Mouse (Mus musculus) liver (tissue): ENCODE data around the gene Cdc42ep5.
"Not testable (repeated sequence)": the region's sequence is repeated elsewhere in the genome, so short reads cannot be mapped to it uniquely, and the experiment has no call there.

ENCODE experiments used
- DNase-seq: peaks from one replicate; pipeline ENCODE4 v3.0.0-alpha.2; 2020; ENCODE audit warnings: mixed read lengths

Cdc42ep5 gene

GRCm38 (mm10) chr7:4164090-4164910 is at the start of gene Cdc42ep5:
Gene Cdc42ep5, minus strand, starts transcription at chr7:4164860.
- peak; percentile 57 for DNase-seq

- not testable (repeated sequence) for DNase-seq
Observed at GRCm38 (mm10) chr7:4213436-4213835, 48.8 kb upstream of the Cdc42ep5 start.

GRCm38 (mm10) chr7:4208626-4209025 is 44.0 kb upstream of the Cdc42ep5 start:
- DNase-seq, result no peak

- DNase-seq, result no peak
Observed at GRCm38 (mm10) chr7:4207126-4207525, 42.5 kb upstream of the Cdc42ep5 start.

GRCm38 (mm10) chr7:4178438-4178837 is 13.8 kb upstream of the Cdc42ep5 start:
- DNase-seq, result peak; percentile 23

DNA sequence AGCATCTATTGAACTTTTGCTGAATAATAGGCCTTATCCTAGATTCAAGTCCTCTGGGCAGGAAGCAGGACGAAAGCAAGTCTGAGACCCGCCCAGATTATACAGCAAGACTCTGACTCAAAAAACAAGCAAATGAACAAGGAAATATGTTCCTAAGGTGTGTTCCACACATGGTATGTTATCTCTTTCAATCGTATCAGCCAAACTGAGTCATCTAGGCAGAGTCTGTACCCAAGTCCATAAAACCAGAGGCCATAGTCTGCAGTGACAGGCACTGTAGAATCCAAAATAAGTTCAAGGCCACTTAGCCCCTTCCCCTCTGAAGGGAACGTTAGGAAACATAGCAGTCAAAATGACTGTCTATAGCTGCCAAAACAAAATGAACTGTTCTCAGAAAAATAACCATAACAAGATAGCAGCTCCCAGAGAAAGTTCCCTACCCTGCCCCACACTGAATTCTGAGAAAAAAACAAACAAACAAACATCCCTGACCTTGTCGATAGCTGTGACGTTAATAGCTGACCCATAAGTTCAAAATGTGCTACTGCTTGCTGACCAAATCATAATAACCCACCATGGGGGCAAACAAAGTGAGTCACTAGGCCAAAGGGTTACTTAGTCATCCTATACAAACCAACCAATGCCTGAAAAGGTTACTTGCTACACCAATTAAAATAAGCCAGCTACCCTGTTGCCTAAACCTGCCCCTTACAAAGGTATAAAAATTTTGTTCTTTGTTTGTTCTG is 5.7 kb upstream of the Cdc42ep5 start:
- no peak for DNase-seq

DNA sequence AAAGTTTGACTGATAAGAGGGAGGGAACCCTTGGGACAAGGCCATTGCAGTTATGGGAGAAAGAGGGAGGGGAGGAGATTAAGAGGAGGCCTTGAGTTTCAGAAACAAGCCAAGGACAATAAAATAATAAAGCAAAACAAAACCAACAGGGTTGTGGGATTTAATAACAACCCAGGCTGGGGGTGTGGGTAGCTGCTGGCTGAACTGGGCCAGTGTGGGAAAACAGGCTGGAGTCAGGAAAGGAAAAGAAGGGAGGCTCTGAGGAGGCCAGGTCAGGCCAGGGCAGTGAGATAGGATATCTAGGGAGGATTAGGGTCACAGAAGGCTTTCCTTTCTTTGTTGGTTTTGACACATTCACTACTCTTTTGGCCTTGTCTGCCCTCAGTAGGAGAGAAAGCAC is 2.4 kb upstream of the Cdc42ep5 start:
- no peak for DNase-seq

- DNase-seq, result no peak
Observed at GRCm38 (mm10) chr7:4165286-4165685, 626 bp upstream of the Cdc42ep5 start.

DNA sequence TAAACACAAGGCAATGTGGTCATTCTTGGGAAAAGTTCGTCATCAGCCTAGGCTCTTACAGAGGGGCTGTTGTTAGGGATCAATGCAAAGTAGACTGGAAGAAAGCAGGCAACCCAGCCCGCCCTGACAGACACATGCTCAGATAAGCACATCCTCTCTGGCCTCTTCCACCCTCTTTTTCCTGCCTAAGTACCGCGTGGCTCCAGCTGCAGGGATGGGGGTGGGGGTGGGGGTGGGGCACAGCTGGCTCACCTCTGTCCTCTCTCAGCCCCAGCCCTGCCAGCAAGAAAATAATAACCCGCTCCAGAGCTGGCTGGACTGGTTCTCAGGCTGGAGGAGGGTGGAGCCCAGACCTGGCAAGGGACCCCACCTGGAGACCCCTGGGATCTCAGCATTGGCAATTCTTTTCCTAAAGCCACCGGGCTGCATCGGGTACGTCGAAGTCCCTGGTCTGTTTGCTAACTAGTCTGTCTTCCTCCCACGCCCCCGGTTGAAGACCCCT is 1.0 kb downstream of the Cdc42ep5 start:
- DNase-seq, result peak; percentile 38

DNA sequence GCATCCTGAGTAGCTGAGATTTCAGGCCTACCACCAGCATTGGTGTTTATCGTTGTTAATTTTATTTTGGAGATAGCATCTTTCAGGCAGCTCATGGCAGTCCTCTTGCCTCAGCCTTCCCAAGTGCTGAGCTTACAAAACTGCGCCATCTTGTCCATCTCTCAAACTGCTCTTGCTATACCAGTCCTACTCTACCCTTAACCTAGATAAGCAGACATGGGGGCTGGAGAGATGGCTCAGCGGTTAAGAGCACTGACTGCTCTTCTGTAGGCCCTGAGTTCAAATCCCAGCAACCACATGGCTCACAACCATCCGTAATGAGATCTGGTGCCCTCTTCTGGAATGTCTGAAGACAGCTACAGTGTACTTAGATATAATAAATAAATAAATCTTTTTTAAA is 3.1 kb downstream of the Cdc42ep5 start:
- DNase-seq, result not testable (repeated sequence)

DNA sequence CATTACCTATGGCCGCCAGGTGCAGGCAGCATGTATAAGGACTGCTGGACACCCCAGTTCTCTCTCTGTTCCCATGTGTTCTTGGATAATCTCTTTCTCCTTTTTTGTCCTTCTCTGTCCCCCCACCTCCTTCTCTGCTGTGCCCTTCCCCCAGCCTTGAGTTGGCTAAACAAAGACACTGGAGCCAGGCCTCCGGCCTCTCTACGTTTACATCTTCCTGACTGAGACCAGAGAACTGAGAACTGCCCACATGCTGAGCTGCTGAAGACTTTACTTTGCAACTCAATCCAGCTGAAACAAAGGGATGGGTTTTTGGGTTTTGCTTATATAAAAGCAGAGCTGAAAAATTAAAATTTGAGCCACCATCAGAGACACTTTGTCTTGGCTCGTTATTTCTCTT is 9.7 kb downstream of the Cdc42ep5 start:
- no peak for DNase-seq

DNA sequence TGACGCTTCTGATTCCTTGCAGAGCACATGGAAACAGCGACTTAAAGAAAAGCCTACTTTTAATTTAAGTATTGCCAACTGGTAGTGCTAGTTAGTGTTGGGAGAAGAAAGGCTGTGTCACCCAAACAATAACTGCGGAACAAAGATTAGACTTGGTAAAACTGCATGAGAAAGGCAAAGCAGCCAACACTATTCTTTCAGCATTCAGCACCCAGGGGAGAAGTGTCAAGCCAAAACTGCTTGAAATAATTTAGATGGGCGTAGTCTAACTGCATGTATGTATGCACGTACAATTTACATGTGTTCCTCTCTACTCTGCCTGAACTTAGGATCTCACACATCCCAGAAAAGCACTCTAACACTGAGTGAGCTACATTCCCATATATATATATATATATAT is 10.3 kb downstream of the Cdc42ep5 start:
- no peak for DNase-seq

DNA sequence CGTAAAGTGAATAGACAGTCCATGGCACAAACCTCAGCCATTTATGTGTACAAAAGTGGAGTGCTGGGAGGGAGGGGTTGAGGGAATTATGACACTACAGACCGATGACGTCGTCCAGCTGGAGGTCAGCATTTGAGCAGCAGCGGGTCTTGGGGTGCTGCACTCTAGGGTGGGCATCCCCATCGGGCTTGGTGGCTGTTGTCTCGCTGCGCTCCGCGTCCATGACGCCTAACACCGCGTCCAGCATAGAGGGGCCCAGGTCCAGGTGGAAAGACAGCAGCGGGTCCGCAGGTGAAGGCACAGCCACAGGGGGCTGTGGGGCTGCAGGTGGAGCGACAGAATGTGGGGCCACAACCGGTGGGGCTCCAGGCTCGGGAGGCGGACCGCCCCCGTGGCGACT is 13.4 kb downstream of the Cdc42ep5 start:
- DNase-seq, result no peak

DNA sequence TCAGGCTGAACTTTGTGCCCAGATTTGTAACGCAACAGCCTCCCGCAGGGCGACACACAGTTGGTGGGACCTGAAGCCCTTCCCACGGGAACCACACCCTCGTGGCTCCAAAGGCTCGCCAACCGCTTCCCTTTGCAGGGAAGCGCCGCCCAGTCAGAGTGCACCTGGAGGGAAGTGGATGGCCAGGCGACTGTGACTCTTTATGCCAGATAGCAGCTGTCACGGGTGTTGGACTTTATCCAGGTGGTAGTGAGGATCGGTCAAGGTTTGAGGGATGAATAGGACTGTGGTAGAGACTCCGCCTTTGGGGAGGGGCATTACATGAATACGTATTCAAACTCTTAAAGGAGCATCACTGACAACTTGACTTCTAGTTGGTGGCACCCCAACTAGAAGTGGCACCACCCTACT is 13.8 kb downstream of the Cdc42ep5 start:
- DNase-seq, result peak; percentile 55

GRCm38 (mm10) chr7:4150059-4150541 is 14.6 kb downstream of the Cdc42ep5 start, which contains the start of gene Leng9:
Gene Leng9, minus strand, starts transcription at chr7:4150374.
- DNase-seq, result peak; percentile 62

GRCm38 (mm10) chr7:4149209-4150054 is 15.2 kb downstream of the Cdc42ep5 start:
- peak; percentile 81 for DNase-seq

DNA sequence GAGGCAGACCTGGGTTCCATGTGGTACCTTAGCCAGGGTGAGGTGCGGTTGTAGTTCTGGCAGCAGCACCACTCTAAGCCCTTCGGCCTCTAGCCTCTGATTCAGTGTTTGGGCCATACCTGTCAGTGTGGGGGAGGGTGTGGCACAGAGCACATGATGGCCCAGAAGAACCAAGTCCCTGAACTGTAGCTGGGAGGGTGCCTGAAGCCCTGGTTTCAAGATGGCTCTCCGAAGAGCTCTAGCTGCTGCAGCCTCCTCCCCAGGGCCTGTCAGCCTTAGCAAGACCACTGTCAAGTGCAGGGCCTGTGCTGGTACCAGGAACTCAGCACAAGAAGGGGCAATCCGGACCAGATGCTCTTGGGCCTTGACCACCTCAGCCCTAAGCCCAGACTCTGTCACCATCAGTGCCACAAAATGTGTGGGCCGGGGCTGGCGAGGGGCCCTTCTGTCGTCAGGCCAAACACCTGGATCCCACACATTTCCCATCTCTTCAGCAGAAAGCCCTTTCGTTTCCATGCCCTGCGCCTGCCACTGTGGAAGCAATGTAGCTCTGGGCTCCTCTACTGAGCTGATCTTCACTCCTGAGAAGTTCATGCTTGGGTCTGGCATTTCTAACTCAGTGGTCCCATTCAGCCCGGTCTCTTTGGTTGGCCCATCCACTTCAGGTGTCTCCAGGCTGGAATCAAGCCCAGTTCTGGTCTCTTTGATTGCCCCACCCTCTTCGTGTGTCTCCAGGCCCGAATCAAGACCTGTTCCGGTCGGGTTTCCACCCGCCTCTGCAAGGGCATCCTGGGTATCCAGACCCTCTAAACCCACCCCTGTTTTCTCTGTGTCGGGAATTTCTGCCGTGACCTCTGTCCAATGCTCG is 16.1 kb downstream of the Cdc42ep5 start:
- DNase-seq, result no peak

GRCm38 (mm10) chr7:4147836-4148235 is 16.8 kb downstream of the Cdc42ep5 start:
- DNase-seq, result no peak

DNA sequence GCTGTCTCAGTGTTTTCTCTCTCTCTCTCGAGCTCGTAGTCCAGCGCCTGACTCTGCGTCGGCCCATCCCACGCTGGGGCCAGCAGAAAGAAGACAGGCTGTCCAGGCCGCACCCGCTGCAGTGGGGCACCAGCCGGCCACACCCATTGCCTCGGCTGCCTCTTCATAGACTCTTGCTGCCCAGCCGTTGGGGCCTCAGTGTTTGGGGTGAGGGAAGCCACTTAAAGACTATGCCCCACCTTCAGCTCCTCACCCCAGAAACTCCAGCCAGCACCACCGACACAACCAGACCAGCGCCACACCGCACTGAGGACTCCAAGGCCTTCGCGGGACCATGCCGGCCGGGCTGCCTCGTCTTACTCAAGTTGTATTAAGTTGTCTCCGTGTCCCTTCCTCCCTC is 17.3 kb downstream of the Cdc42ep5 start:
- DNase-seq, result peak; percentile 37

DNA sequence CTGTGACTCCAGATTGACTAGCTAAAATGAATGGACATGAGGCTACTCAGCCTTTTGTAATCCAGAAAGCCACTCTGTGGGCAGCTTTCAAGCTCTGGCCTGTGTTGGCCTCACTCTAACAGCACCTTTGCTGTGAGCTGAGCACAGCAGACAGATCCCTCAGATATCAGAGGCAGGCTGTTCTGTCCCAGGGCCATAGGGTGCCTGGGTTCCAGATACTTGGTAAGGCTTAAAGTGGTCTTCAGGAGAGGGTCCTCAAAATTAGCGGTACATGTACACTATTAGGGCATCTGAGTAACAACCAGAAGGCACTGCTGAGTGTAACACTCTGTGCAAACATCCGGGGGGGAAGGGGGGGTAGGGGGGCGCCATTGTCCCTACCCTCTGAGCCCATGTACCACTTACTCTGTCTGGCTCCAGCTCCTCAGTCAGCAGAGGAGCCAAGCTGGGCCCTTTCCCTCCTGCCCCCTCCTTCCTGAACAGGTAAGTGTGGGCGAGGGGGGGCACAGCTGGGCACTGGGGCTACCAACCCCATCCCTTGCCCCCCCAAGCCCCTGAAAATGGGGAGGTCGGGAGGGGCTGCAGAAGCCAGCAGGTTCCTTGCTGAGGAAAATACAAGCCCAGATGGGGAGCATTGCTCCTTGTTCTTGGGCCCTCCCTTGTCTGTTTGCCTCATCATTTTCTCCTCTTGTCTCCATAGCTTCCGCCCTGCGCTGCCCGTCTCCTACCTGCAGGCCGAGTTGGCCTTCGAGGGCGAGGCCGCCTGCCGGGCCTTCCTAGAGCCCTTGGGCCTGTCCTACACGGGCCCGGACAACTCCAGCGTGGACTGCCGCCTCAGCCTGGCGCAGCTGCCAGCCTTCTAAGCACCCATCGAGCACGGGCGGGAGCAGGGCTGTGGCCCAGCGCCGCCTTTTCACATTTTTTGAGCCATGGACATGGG is 18.1 kb downstream of the Cdc42ep5 start:
- DNase-seq, result no peak
